Mouse (Mus musculus) left cerebral cortex, adult 9 months (tissue): ENCODE results near the gene Rhbdd1.
A peak's percentile ranks its signal among the peaks of the same experiment; 100 is the strongest.

Experiments
- DNase-seq, 2 experiments: peaks; one replicate each; pipeline ENCODE4 v3.0.0; 2022; ENCODE audit warnings: low spot score in 2 of 2

Gene Rhbdd1

GRCm38 (mm10) chr1:82316111-82316745 lies at the start of gene Rhbdd1:
Gene Rhbdd1 (plus strand): TSS chr1:82316452.
- peak; percentile 94 to 98 for DNase-seq

GRCm38 (mm10) chr1:82267547-82267946 lies 48.7 kb upstream of the Rhbdd1 start:
- no peak for DNase-seq

GRCm38 (mm10) chr1:82272231-82272630 lies 44.0 kb upstream of the Rhbdd1 start:
- DNase-seq, result no peak

GRCm38 (mm10) chr1:82273529-82273928 lies 42.7 kb upstream of the Rhbdd1 start:
- DNase-seq, result no peak

- no peak for DNase-seq
Measured at GRCm38 (mm10) chr1:82274361-82274760, 41.9 kb upstream of the Rhbdd1 start.

- no peak for DNase-seq
Measured at GRCm38 (mm10) chr1:82279768-82280167, 36.5 kb upstream of the Rhbdd1 start.

- DNase-seq, result no peak
Measured at GRCm38 (mm10) chr1:82281823-82282222, 34.4 kb upstream of the Rhbdd1 start.

GRCm38 (mm10) chr1:82282992-82283611 lies 33.1 kb upstream of the Rhbdd1 start:
- peak; percentile 69 to 86 for DNase-seq

- peak in 1 of 2 experiments; percentile 20 for DNase-seq
Measured at GRCm38 (mm10) chr1:82283901-82284301, 32.4 kb upstream of the Rhbdd1 start.

GRCm38 (mm10) chr1:82284403-82284802 lies 31.8 kb upstream of the Rhbdd1 start:
- DNase-seq, result no peak

- no peak for DNase-seq
Measured at GRCm38 (mm10) chr1:82285461-82286189, 30.6 kb upstream of the Rhbdd1 start.

GRCm38 (mm10) chr1:82286190-82287051 lies 29.8 kb upstream of the Rhbdd1 start:
- no peak for DNase-seq

- peak in 1 of 2 experiments; percentile 18 for DNase-seq
Measured at GRCm38 (mm10) chr1:82287052-82287775, 29.0 kb upstream of the Rhbdd1 start.

GRCm38 (mm10) chr1:82287776-82288325 lies 28.4 kb upstream of the Rhbdd1 start:
- no peak for DNase-seq

GRCm38 (mm10) chr1:82288421-82288990 lies 27.7 kb upstream of the Rhbdd1 start:
- peak in 1 of 2 experiments; percentile 6 for DNase-seq

GRCm38 (mm10) chr1:82289116-82289989 lies 26.9 kb upstream of the Rhbdd1 start:
- DNase-seq, result peak in 1 of 2 experiments; percentile 15

GRCm38 (mm10) chr1:82289990-82290681 lies 26.1 kb upstream of the Rhbdd1 start:
- peak in 1 of 2 experiments; percentile 75 for DNase-seq

GRCm38 (mm10) chr1:82290723-82291150 lies 25.5 kb upstream of the Rhbdd1 start:
- peak in 1 of 2 experiments; percentile 84 for DNase-seq
